Mouse (Mus musculus) ES-E14 (cell line): ENCODE measurements around the gene Mapkapk2.

Experiments used
- HCFC1 ChIP-seq: IDR thresholded peaks from 2 replicates; pipeline ENCODE4 v1.6.1; 2012; ENCODE audit warnings: low read length, inconsistent platforms, borderline replicate concordance; ENCODE audit not compliant: insufficient read depth
- ZC3H11A ChIP-seq: IDR thresholded peaks from 2 replicates; pipeline ENCODE4 v1.6.1; 2012; ENCODE audit warnings: low read depth, mild to moderate bottlenecking, inconsistent platforms, low read length, borderline replicate concordance
- ZNF384 ChIP-seq: IDR thresholded peaks from 2 replicates; pipeline ENCODE4 v1.6.1; 2012; ENCODE audit warnings: low read depth, low read length, inconsistent platforms

DNA sequence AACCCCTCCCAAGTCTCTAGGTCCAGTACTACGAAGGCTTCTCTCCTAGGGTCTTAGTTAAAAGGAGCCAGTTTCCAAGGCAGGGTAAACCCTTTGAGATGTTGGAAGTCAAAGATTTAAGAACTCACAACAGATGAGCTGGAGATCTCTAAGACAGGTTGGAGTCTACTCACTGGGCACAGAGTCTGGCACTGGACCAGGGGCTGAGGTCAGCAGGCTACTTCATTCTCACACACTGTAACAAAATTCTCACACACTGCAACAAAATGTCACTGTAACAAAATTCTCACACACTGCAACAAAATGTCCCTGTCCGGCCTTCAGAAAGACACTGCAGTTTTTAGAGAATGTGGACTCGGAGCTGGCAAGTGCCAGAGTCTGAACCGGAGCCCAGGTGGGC is 54.0 kb downstream of the Mapkapk2 start:
- TF ChIP-seq ZC3H11A (no peak), ZNF384 (no peak), HCFC1 (no peak)
